In genomic region chr11:35769188-35769745, GRCm38 (mm10) we compare ENCODE assay signal across 8 mouse cellular contexts. TPM values are rescaled to one million over a fixed set of nuclear protein-coding genes. Genes with fewer than 3 reads are reported as not detected.
DNase-seq lines count a peak whose midpoint lies in the region; ATAC-seq and TF ChIP-seq lines count a peak whose summit lies in the region.

TSS of gene Pank3 (plus strand) at chr11:35769484.

- peak within 1 kb of the TSS; percentile 88 for H3K4me2 ChIP-seq in embryonic facial prominence, embryonic 14.5 days (ENCODE audit: low read depth, low read length)
- peak within 1 kb of the TSS; percentile 79 for H3K4me2 ChIP-seq in limb, embryonic 13.5 days (replicated peaks)
- H3K4me2 ChIP-seq in midbrain, embryonic 16.5 days (ENCODE audit: low read length) = peak within 1 kb of the TSS; percentile 92

- no peaks in the 10 kb centered on the region for H3K9me3 ChIP-seq in embryonic facial prominence, embryonic 14.5 days (ENCODE audit: control insufficient read depth, low read length)
- no peaks in the 10 kb centered on the region for H3K9me3 ChIP-seq in limb, embryonic 13.5 days
- no peaks in the 10 kb centered on the region for H3K9me3 ChIP-seq in midbrain, embryonic 16.5 days (replicated peaks; ENCODE audit: control insufficient read depth, low read length, poor library complexity, severe bottlenecking)

- peaks cover 3% of the 10 kb centered on the region for H3K79me2 ChIP-seq in heart, adult 2 months (replicated peaks; ENCODE audit: control insufficient read depth, insufficient read depth, low read length)

- H3K27ac ChIP-seq in embryonic facial prominence, embryonic 14.5 days (replicated peaks; ENCODE audit: low read depth, low read length) = peak within 1 kb of the TSS; percentile 96
- H3K27ac ChIP-seq in heart, adult 2 months = peak within 1 kb of the TSS; percentile 87
- H3K27ac ChIP-seq in limb, embryonic 13.5 days = peak within 1 kb of the TSS; percentile 92
- H3K27ac ChIP-seq in midbrain, embryonic 16.5 days (ENCODE audit: low read length) = peak within 1 kb of the TSS; percentile 96

- TF ChIP-seq EP300 in heart, adult 2 months (IDR thresholded peaks at IDR 0.05; ENCODE audit: insufficient read depth, low read depth, low read length) = peak; percentile 74

- H3K36me3 ChIP-seq in embryonic facial prominence, embryonic 14.5 days (ENCODE audit: control insufficient read depth, insufficient read depth, low read length) = no peaks in the 10 kb centered on the region
- H3K36me3 ChIP-seq in heart, adult 2 months (ENCODE audit: control insufficient read depth, insufficient read depth, low read length) = peaks cover 7% of the 10 kb centered on the region
- peaks cover 7% of the 10 kb centered on the region for H3K36me3 ChIP-seq in limb, embryonic 13.5 days
- H3K36me3 ChIP-seq in midbrain, embryonic 16.5 days (ENCODE audit: control insufficient read depth, insufficient read depth, low read length) = no peaks in the 10 kb centered on the region

- peak; percentile 67 for TF ChIP-seq POLR2A in heart, adult 2 months (IDR thresholded peaks at IDR 0.05; ENCODE audit: insufficient read depth, low read depth, low read length)

- H3K9ac ChIP-seq in embryonic facial prominence, embryonic 14.5 days (ENCODE audit: low read depth, low read length) = peak within 1 kb of the TSS; percentile 96
- H3K9ac ChIP-seq in heart, adult 2 months (ENCODE audit: low read depth, low read length) = peak within 1 kb of the TSS; percentile 97
- H3K9ac ChIP-seq in limb, embryonic 13.5 days = peak within 1 kb of the TSS; percentile 91
- H3K9ac ChIP-seq in midbrain, embryonic 16.5 days (ENCODE audit: low read depth, low read length) = peak within 1 kb of the TSS; percentile 88

- WGBS in embryonic facial prominence, embryonic 14.5 days = under 1% methylated on average over 18 of the region's 50 CpGs
- 2% methylated on average over 47 of the region's 50 CpGs for WGBS in heart, adult 2 months
- under 1% methylated on average over 49 of the region's 50 CpGs for WGBS in limb, embryonic 13.5 days
- 0% methylated on average over 36 of the region's 50 CpGs for WGBS in midbrain, embryonic 16.5 days

- peak; percentile 18; the same call in 1 of the 2 replicates for TF ChIP-seq CTCF in heart, adult 2 months (IDR thresholded peaks at IDR 0.05)

- DNase-seq in 3T3-L1 (ENCODE audit: low read depth, low spot score) = peak; percentile 99
- peak; percentile 69 to 93 for DNase-seq in adrenal gland, postnatal 4 days (ENCODE audit: low spot score in 2 of 2)
- peak; percentile 100 for DNase-seq in embryonic facial prominence, embryonic 14.5 days (ENCODE audit: low spot score)
- DNase-seq in heart, adult 2 months = peak; percentile 94 to 99
- DNase-seq in kidney, adult 8-10 months = peak; percentile 98 to 99
- DNase-seq in spleen, postnatal 10 days (ENCODE audit: low spot score in 2 of 2) = peak; percentile 84 to 93

- intact Hi-C loops in heart, adult 2 months (cut with DNase I) = no loop called here

- peak; percentile 100 for ATAC-seq in embryonic facial prominence, embryonic 14.5 days (ENCODE audit: low read depth)
- peak; percentile 100 for ATAC-seq in limb, embryonic 13.5 days (ENCODE audit: low FRiP score, low read depth)
- peak; percentile 100 for ATAC-seq in midbrain, embryonic 16.5 days

- peaks cover 10% of the 10 kb centered on the region for H3K4me1 ChIP-seq in embryonic facial prominence, embryonic 14.5 days (ENCODE audit: control insufficient read depth, insufficient read depth, low read length)
- H3K4me1 ChIP-seq in heart, adult 2 months (ENCODE audit: control insufficient read depth, insufficient read depth, low read length) = peaks cover 3% of the 10 kb centered on the region
- peaks cover 11% of the 10 kb centered on the region for H3K4me1 ChIP-seq in limb, embryonic 13.5 days
- H3K4me1 ChIP-seq in midbrain, embryonic 16.5 days (ENCODE audit: control insufficient read depth, insufficient read depth, low read length) = peaks cover 20% of the 10 kb centered on the region

- no peaks in the 10 kb centered on the region for H3K27me3 ChIP-seq in embryonic facial prominence, embryonic 14.5 days (replicated peaks; ENCODE audit: control insufficient read depth, insufficient read depth, low read length)
- no peaks in the 10 kb centered on the region for H3K27me3 ChIP-seq in heart, adult 2 months (ENCODE audit: control insufficient read depth, insufficient read depth, low read length)
- H3K27me3 ChIP-seq in limb, embryonic 13.5 days = no peaks in the 10 kb centered on the region
- H3K27me3 ChIP-seq in midbrain, embryonic 16.5 days (ENCODE audit: control insufficient read depth, insufficient read depth, low read depth, low read length) = no peaks in the 10 kb centered on the region

- peak within 1 kb of the TSS; percentile 92 for H3K4me3 ChIP-seq in embryonic facial prominence, embryonic 14.5 days (ENCODE audit: low read depth, low read length)
- H3K4me3 ChIP-seq in heart, adult 2 months = peak within 1 kb of the TSS; percentile 95
- peak within 1 kb of the TSS; percentile 93 for H3K4me3 ChIP-seq in limb, embryonic 13.5 days
- H3K4me3 ChIP-seq in midbrain, embryonic 16.5 days (ENCODE audit: low read depth, low read length) = peak within 1 kb of the TSS; percentile 80

RNA-seq across cellular contexts. Expression of gene Pank3, which starts in this region (rescaled TPM):
- 10 to 100 TPM; 57.1 to 58.9 TPM for total RNA-seq in adrenal gland, postnatal 4 days (2021)
- polyA plus RNA-seq in embryonic facial prominence, embryonic 14.5 days (2014; fragmentation: Nextera tagmentation; extraction: Ambion mirVana) = 21.2 and 21.4 TPM in 2 replicates
- total RNA-seq in heart, adult 2 months (2021) = 10 to 100 TPM; 19.4 to 21.8 TPM
- polyA plus RNA-seq in heart, adult 2 months (2012; rRNA removed) = 4.8 and 10.9 TPM in 2 replicates
- polyA plus RNA-seq in limb, embryonic 13.5 days (2015; fragmentation: Nextera tagmentation; extraction: Ambion mirVana) = 15.6 and 18.0 TPM in 2 replicates
- polyA plus RNA-seq in midbrain, embryonic 16.5 days (2015; fragmentation: Nextera tagmentation; extraction: Ambion mirVana) = 20.5 and 22.4 TPM in 2 replicates

Comparison
In these comparisons a context has a peak if more than half of its experiments do, and no peak if none do; other contexts are left out.
1. Peak in every context shown above with its lines: DNase-seq, ATAC-seq, H3K4me3 ChIP-seq and H3K27ac ChIP-seq.